Mouse (Mus musculus) intestine, embryonic 14.5 days (tissue): ENCODE data around the gene Olig2. TPM values are rescaled to one million over a fixed set of nuclear protein-coding genes. Genes with fewer than 3 reads are reported as not detected.
A peak's percentile ranks its signal among the peaks of the same experiment; 100 is the strongest.

Experiments
- ATAC-seq: fragments of 200-750 bp; cut with Nextera tagmentation; replicated peaks from 2 replicates; pipeline ENCODE4 v1.8.0; 2017; ENCODE audit warnings: low read depth, moderate number of reproducible peaks, moderate TSS enrichment, moderate library complexity; ENCODE audit not compliant: low FRiP score, low TSS enrichment
- DNase-seq: peaks from one replicate; pipeline ENCODE4 v3.0.0-alpha.2; 2018; ENCODE audit warnings: low spot score
- H3K27ac ChIP-seq: fragments of 300-500 bp; sonication (generic); 2 replicates; pipeline ENCODE4 v1.5.1; 2014; ENCODE audit warnings: low read depth, mild to moderate bottlenecking, control low read depth
- H3K27me3 ChIP-seq: fragments of 300-500 bp; sonication (generic); replicated peaks from 2 replicates; pipeline ENCODE4 v1.6.1; 2014; ENCODE audit warnings: low read length, control low read depth; ENCODE audit not compliant: control insufficient read depth, insufficient read depth
- H3K36me3 ChIP-seq: fragments of 300-500 bp; sonication (generic); 2 replicates; pipeline ENCODE4 v1.6.1; 2014; ENCODE audit warnings: low read length, control low read depth; ENCODE audit not compliant: control insufficient read depth, insufficient read depth
- H3K4me1 ChIP-seq: fragments of 300-500 bp; sonication (generic); replicated peaks from 2 replicates; pipeline ENCODE4 v1.6.1; 2014; ENCODE audit warnings: low read length, control low read depth, mixed read lengths; ENCODE audit not compliant: control insufficient read depth, insufficient read depth
- H3K4me2 ChIP-seq: fragments of 300-500 bp; sonication (generic); 2 replicates; pipeline ENCODE4 v1.6.1; 2014; ENCODE audit warnings: low read length
- H3K4me3 ChIP-seq: fragments of 300-500 bp; sonication (generic); 2 replicates; pipeline ENCODE4 v1.5.1; 2014; ENCODE audit warnings: low read depth, low read length, control low read depth, mixed read lengths
- H3K9ac ChIP-seq: fragments of 300-500 bp; sonication (generic); 2 replicates; pipeline ENCODE4 v1.6.1; 2014; ENCODE audit warnings: mild to moderate bottlenecking, low read length
- H3K9me3 ChIP-seq: fragments of 300-500 bp; sonication (generic); 2 replicates; pipeline ENCODE4 v1.6.1; 2016; ENCODE audit warnings: low read length, control low read depth; ENCODE audit not compliant: control insufficient read depth
- WGBS: fragments of 180-500 bp; shearing (Covaris S2); extraction: QIAGEN DNeasy Blood & Tissue Kit; methylation state at CpG from one replicate; pipeline ENCODE4 v1.1.7; 2014; 5-methylcytosine and 5-hydroxymethylcytosine counted together
- polyA plus RNA-seq: library from polyadenylated mRNA; unstranded; fragments of >200 nt; fragmentation: Nextera tagmentation; extraction: Ambion mirVana; gene quantifications from 2 replicates; pipeline ENCODE4 v1.2.1, GENCODE M21; 2014

Gene Olig2
- polyA plus RNA-seq, 1 experiment from 2014 or later, result not detected

DNA sequence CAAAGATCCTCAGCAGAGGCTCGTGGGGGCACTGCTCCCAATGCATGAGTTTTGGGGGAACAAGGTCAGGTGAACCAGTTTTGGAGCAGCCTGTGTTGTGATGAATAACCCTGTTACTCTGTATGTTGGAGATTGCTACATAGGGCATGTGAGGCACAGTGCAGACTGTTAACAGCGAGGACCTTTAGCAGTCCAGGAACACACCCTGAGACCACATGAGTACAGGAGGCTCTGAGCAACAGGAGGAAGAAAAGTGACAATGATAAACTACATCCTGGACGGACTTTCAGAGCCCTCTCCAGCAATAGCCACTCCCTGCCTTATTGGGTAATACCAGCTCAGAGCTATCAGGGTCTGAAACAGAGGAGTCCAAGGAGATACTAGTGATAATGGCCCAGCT lies 33.7 kb downstream of the Olig2 start:
- Histone ChIP-seq H3K4me1 (no peaks in the 10 kb centered on the region), H3K4me3 (no peak overlapping the region), H3K27me3 (peaks cover 49% of the 10 kb centered on the region), H3K9ac (no peak overlapping the region), H3K36me3 (no peaks in the 10 kb centered on the region), H3K27ac (no peak overlapping the region), H3K9me3 (no peaks in the 10 kb centered on the region), H3K4me2 (no peak overlapping the region)
- DNase-seq, result no peak
- no peak for ATAC-seq
- 59% methylated on average over 3 of the region's 3 CpGs for WGBS

DNA sequence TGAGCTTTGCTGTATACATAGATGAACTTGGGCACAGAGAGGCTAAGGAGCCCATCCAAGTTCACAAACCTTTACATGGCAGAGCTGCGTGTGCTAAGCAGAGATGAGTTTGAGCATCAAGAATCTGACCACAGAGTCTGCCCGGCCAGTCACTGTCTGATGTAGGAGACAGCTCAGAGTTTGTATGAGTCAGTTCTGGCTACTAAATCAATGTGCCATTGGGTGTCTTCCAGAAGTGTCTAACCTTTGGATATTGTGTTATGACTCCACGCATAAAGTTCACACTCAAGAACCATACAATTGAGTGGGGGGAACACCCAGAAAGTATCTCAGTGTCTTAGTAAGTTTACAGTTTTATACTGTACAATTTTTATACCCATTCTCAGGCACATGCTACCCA lies 35.6 kb downstream of the Olig2 start:
- 88% methylated on average over 3 of the region's 3 CpGs for WGBS
- Histone ChIP-seq H3K4me2 (no peak overlapping the region), H3K9ac (no peak overlapping the region), H3K36me3 (no peaks in the 10 kb centered on the region), H3K27me3 (peaks cover 58% of the 10 kb centered on the region), H3K27ac (no peak overlapping the region), H3K4me3 (no peak overlapping the region), H3K4me1 (no peaks in the 10 kb centered on the region), H3K9me3 (no peaks in the 10 kb centered on the region)
- ATAC-seq, result no peak
- DNase-seq, result no peak

DNA sequence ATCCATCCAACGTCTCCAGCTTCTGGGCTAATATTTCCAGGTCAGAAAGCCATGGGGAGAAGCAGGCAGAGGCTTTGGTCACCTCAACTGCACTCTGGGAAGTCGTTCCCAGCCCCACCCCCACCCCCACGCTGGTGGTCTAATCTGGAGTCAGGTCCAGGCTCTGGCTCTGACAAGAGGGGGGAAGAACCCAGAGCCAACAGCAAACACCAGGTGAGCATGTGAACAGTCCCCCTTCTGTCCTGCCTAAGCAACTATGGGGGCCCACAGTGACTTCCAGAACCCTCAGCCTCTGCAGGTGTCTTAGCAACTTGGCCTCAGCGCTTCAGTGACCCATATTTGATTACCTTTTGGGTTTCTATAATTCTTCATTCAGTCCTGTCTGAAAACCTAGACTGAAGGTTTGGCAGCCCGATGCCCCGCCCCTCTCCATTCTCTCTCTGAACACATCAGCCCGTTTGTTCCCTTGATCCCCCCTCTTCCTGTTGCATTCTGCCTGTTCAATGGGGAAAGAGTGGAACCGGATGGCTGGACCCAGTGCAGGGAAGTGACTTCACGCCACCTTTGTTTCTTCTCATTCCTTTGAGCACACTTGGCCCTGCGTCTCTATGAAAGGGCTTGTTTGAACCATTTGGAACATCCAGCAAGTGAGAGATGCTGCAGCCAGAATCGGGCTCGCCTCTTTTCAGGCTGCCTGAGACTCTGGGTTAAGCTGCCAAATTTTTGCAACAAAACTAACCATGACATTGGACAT lies 37.4 kb downstream of the Olig2 start:
- H3K27me3 ChIP-seq, result peaks cover 58% of the 10 kb centered on the region
- H3K9me3 ChIP-seq, result no peaks in the 10 kb centered on the region
- no peaks in the 10 kb centered on the region for H3K4me1 ChIP-seq
- ATAC-seq, result no peak
- 42% methylated on average over 12 of the region's 12 CpGs for WGBS
- no peak overlapping the region for H3K4me3 ChIP-seq
- H3K9ac ChIP-seq, result no peak overlapping the region
- no peak overlapping the region for H3K4me2 ChIP-seq
- no peaks in the 10 kb centered on the region for H3K36me3 ChIP-seq
- no peak for DNase-seq
- no peak overlapping the region for H3K27ac ChIP-seq

DNA sequence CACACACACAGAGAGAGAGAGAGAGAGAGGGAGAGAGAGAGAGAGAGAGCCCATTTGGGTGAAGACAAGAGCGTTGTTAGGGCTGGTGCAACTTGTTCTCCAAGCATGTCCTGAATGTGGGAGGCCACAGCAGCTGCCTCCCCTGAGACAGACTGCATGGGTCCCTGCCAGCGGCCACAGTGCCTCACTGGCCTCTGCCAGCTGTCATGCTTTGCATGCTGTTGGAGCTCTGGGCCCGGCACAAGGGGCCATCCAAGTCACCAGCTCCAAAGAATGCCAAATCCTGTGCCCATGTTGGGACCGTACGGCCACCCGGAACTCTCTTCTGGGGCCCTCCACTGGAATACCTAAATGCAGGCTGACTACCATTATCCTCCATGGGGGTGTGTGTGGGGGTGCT lies 40.7 kb downstream of the Olig2 start:
- Histone ChIP-seq H3K27me3 (peaks cover 75% of the 10 kb centered on the region), H3K9me3 (no peaks in the 10 kb centered on the region), H3K36me3 (no peaks in the 10 kb centered on the region), H3K4me1 (0 out of 2 replicates have a peak, but pooled peaks cover 3% of the 10 kb centered on the region), H3K4me2 (no peak overlapping the region), H3K4me3 (no peak overlapping the region), H3K9ac (no peak overlapping the region), H3K27ac (no peak overlapping the region)
- ATAC-seq (no peak), DNase-seq (no peak)
- 84% methylated on average over 6 of the region's 6 CpGs for WGBS

DNA sequence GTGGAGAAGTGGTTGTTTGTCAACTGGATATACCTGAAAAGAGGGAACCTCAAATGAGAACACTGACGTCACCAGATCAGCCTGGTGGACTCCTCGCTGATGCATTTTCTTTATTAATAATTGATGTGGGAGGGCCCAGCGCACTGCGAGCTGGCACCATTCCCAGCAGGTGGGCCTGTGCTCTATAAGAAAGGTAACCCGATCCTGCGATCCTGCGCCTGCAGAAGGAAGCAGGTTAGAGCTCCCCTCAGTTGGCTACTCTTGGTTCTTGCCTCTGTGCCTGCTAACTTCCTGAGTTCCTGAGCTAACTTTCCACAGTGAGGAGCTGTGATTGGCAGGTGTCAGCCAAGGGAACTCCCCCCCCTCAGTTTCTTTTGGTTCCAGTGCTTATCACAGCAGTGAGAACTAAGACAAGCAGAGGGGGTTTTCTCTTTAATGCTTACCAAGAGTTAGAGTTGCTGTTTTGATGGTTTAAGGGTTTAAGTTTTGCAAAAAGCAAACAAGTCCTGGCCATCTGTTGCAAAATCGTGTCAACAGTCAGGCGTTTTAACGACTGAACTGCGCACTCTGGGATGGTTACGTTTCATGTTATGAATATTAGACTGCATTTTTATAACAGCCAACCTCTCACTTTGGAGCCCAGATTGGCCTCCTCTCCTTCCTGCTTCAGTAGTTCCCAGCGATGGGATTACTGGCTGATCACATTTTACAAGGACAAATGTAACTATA lies 43.6 kb downstream of the Olig2 start:
- Histone ChIP-seq H3K9me3 (no peaks in the 10 kb centered on the region), H3K4me3 (no peak overlapping the region), H3K27me3 (peaks cover 93% of the 10 kb centered on the region), H3K4me2 (peak overlapping the region; percentile 56; the same call in 1 of the 2 replicates), H3K27ac (no peak overlapping the region), H3K36me3 (no peaks in the 10 kb centered on the region), H3K9ac (no peak overlapping the region), H3K4me1 (0 out of 2 replicates have a peak, but pooled peaks cover 3% of the 10 kb centered on the region)
- 5% methylated on average over 13 of the region's 13 CpGs for WGBS
- DNase-seq (no peak), ATAC-seq (no peak)

DNA sequence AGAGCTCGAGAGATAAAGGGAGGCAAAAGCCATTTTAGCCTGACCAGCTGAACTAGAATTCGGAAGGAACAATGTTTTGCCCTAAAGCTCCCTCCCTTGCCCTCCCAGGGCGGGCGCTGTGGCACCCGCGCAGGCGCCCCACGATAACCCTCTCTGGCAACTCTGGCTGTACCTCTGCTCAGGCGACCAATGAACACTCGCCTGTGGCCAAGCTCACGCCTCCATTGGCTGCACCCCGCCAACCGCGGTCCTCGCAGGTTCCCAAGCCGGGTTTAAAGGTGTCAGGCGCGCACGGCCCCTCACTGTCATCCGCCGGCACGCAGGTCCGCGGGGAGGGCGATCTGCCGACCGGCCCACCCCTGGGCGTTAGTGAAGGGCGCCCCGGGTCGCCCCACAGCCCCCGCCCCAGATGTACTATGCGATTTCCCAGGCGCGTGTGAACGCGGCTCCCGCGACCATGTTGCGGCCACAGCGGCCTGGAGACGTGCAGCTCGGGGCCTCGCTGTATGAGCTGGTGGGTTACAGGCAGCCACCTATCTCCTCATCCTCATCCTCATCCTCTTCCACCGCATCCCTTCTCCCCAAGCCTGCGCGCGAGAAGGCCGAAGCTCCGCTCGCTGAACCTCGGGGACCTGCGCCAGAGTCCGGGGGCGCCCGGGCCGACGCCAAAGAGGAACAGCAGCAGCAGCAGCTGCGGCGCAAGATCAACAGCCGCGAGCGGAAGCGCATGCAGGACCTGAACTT lies 44.4 kb downstream of the Olig2 start, which contains the start of gene Olig1:
Gene Olig1 (plus strand): TSS at position 305 of the 744 bp plus-strand sequence.
- ATAC-seq, result peak; percentile 81
- peaks cover 94% of the 10 kb centered on the region for H3K27me3 ChIP-seq
- DNase-seq, result peak; percentile 72
- no peaks in the 10 kb centered on the region for H3K36me3 ChIP-seq
- peak within 1 kb of the TSS; percentile 56 for H3K4me2 ChIP-seq
- 1% methylated on average over 62 of the region's 64 CpGs for WGBS
- H3K9ac ChIP-seq, result no peak within 1 kb of the TSS
- no peaks in the 10 kb centered on the region for H3K9me3 ChIP-seq
- H3K4me1 ChIP-seq, result 0 out of 2 replicates have a peak, but pooled peaks cover 3% of the 10 kb centered on the region
- peak within 1 kb of the TSS; percentile 34 for H3K4me3 ChIP-seq
- no peak within 1 kb of the TSS for H3K27ac ChIP-seq

DNA sequence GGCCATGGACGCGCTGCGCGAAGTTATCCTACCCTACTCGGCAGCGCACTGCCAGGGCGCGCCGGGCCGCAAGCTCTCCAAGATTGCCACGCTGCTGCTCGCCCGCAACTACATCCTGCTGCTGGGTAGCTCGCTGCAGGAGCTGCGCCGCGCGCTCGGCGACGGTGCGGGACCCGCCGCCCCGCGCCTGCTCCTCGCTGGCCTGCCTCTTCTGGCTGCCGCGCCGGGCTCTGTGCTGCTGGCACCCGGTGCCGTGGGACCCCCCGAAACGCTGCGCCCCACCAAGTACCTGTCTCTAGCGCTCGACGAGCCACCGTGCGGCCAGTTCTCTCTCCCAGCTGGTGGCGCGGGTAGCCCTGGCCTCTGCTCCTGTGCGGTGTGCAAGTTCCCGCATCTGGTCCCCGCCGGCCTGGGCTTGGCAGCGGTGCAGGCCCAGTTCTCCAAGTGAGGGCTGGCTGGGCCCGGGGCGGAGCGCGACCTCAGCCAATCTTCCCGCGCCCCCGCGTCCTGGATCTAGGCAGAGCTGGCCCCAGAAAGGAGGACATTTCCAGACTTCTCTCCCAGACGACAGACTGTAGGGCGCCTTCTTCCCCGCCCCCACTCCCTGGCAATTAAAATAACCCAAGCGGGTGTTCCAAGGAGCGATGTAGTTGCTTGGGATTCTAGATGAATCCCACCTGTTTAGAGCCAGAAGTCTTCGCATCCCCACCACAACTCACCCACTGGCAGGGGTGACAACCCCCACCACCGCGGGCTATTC lies 45.1 kb downstream of the Olig2 start:
- WGBS, result 1% methylated on average over 57 of the region's 63 CpGs
- H3K27ac ChIP-seq, result no peak overlapping the region
- peaks cover 100% of the 10 kb centered on the region for H3K27me3 ChIP-seq
- H3K4me2 ChIP-seq, result peak overlapping the region; percentile 56
- H3K36me3 ChIP-seq, result no peaks in the 10 kb centered on the region
- no peaks in the 10 kb centered on the region for H3K9me3 ChIP-seq
- ATAC-seq, result no peak
- H3K4me1 ChIP-seq, result 0 out of 2 replicates have a peak, but pooled peaks cover 3% of the 10 kb centered on the region
- H3K9ac ChIP-seq, result no peak overlapping the region
- H3K4me3 ChIP-seq, result peak overlapping the region; percentile 34
- peak; percentile 59 for DNase-seq
